Mouse (Mus musculus): ENCODE measurements around the gene Gga1. TPM values are rescaled to one million over a fixed set of nuclear protein-coding genes. Genes with fewer than 3 reads are reported as not detected.

The Gga1 gene
- polyA plus RNA-seq, 1 experiment: 25.8 TPM

- no peak overlapping the region for H3K4me3 ChIP-seq (ENCODE audit: low read depth, low read length)
- no peaks in the 10 kb centered on the region for H3K27me3 ChIP-seq (ENCODE audit: control insufficient read depth, insufficient read depth, low read length, poor library complexity, severe bottlenecking)
- H3K9me3 ChIP-seq (replicated peaks; ENCODE audit: control insufficient read depth, insufficient read depth, low read length, poor library complexity, severe bottlenecking): no peaks in the 10 kb centered on the region
- H3K27ac ChIP-seq (ENCODE audit: insufficient read depth, low read length): no peak overlapping the region
- no peak for TF ChIP-seq POLR2A (IDR thresholded peaks at IDR 0.05; ENCODE audit: insufficient read depth, low read length)
- peak; percentile 89 for TF ChIP-seq CTCF (IDR thresholded peaks at IDR 0.05; ENCODE audit: low read depth, low read length)
- TF ChIP-seq EP300 (IDR thresholded peaks at IDR 0.05; ENCODE audit: insufficient read depth, low read depth, low read length): no peak
- H3K4me1 ChIP-seq (ENCODE audit: control insufficient read depth, insufficient read depth, low read length): peaks cover 10% of the 10 kb centered on the region
- H3K9ac ChIP-seq (ENCODE audit: low read depth, poor library complexity, severe bottlenecking): no peak overlapping the region
- no peaks in the 10 kb centered on the region for H3K36me3 ChIP-seq (ENCODE audit: control insufficient read depth, insufficient read depth, low read length, poor library complexity, severe bottlenecking)
Observed at GRCm38 (mm10) chr15:78848467-78848866, 28.5 kb upstream of the Gga1 start.

- TF ChIP-seq CTCF (IDR thresholded peaks at IDR 0.05; ENCODE audit: low read depth, low read length): no peak
- no peak for TF ChIP-seq POLR2A (IDR thresholded peaks at IDR 0.05; ENCODE audit: insufficient read depth, low read length)
- no peak for TF ChIP-seq EP300 (IDR thresholded peaks at IDR 0.05; ENCODE audit: insufficient read depth, low read depth, low read length)
- Histone ChIP-seq H3K36me3 (ENCODE audit: control insufficient read depth, insufficient read depth, low read length, poor library complexity, severe bottlenecking) (no peaks in the 10 kb centered on the region), H3K27me3 (ENCODE audit: control insufficient read depth, insufficient read depth, low read length, poor library complexity, severe bottlenecking) (no peaks in the 10 kb centered on the region), H3K27ac (ENCODE audit: insufficient read depth, low read length) (no peak overlapping the region), H3K4me3 (ENCODE audit: low read depth, low read length) (no peak overlapping the region), H3K9me3 (replicated peaks; ENCODE audit: control insufficient read depth, insufficient read depth, low read length, poor library complexity, severe bottlenecking) (no peaks in the 10 kb centered on the region), H3K9ac (ENCODE audit: low read depth, poor library complexity, severe bottlenecking) (no peak overlapping the region), H3K4me1 (ENCODE audit: control insufficient read depth, insufficient read depth, low read length) (peaks cover 7% of the 10 kb centered on the region)
Observed at GRCm38 (mm10) chr15:78849485-78849884, 27.5 kb upstream of the Gga1 start.

GRCm38 (mm10) chr15:78850059-78850824, 26.7 kb upstream of the Gga1 start:
- Histone ChIP-seq H3K4me1 (ENCODE audit: control insufficient read depth, insufficient read depth, low read length) (peaks cover 7% of the 10 kb centered on the region), H3K27me3 (ENCODE audit: control insufficient read depth, insufficient read depth, low read length, poor library complexity, severe bottlenecking) (no peaks in the 10 kb centered on the region), H3K36me3 (ENCODE audit: control insufficient read depth, insufficient read depth, low read length, poor library complexity, severe bottlenecking) (no peaks in the 10 kb centered on the region), H3K27ac (ENCODE audit: insufficient read depth, low read length) (no peak overlapping the region), H3K9me3 (replicated peaks; ENCODE audit: control insufficient read depth, insufficient read depth, low read length, poor library complexity, severe bottlenecking) (no peaks in the 10 kb centered on the region), H3K9ac (ENCODE audit: low read depth, poor library complexity, severe bottlenecking) (no peak overlapping the region), H3K4me3 (ENCODE audit: low read depth, low read length) (no peak overlapping the region)
- TF ChIP-seq CTCF (IDR thresholded peaks at IDR 0.05; ENCODE audit: low read depth, low read length): no peak
- TF ChIP-seq EP300 (IDR thresholded peaks at IDR 0.05; ENCODE audit: insufficient read depth, low read depth, low read length): no peak
- no peak for TF ChIP-seq POLR2A (IDR thresholded peaks at IDR 0.05; ENCODE audit: insufficient read depth, low read length)

GRCm38 (mm10) chr15:78850944-78851343, 26.0 kb upstream of the Gga1 start:
- no peak overlapping the region for H3K9ac ChIP-seq (ENCODE audit: low read depth, poor library complexity, severe bottlenecking)
- H3K27me3 ChIP-seq (ENCODE audit: control insufficient read depth, insufficient read depth, low read length, poor library complexity, severe bottlenecking): no peaks in the 10 kb centered on the region
- H3K4me1 ChIP-seq (ENCODE audit: control insufficient read depth, insufficient read depth, low read length): peaks cover 7% of the 10 kb centered on the region
- no peaks in the 10 kb centered on the region for H3K36me3 ChIP-seq (ENCODE audit: control insufficient read depth, insufficient read depth, low read length, poor library complexity, severe bottlenecking)
- no peaks in the 10 kb centered on the region for H3K9me3 ChIP-seq (replicated peaks; ENCODE audit: control insufficient read depth, insufficient read depth, low read length, poor library complexity, severe bottlenecking)
- H3K27ac ChIP-seq (ENCODE audit: insufficient read depth, low read length): no peak overlapping the region
- no peak overlapping the region for H3K4me3 ChIP-seq (ENCODE audit: low read depth, low read length)
- TF ChIP-seq EP300 (IDR thresholded peaks at IDR 0.05; ENCODE audit: insufficient read depth, low read depth, low read length) (no peak), CTCF (IDR thresholded peaks at IDR 0.05; ENCODE audit: low read depth, low read length) (no peak), POLR2A (IDR thresholded peaks at IDR 0.05; ENCODE audit: insufficient read depth, low read length) (no peak)

- no peak overlapping the region for H3K4me3 ChIP-seq (ENCODE audit: low read depth, low read length)
- H3K27ac ChIP-seq (ENCODE audit: insufficient read depth, low read length): no peak overlapping the region
- no peaks in the 10 kb centered on the region for H3K27me3 ChIP-seq (ENCODE audit: control insufficient read depth, insufficient read depth, low read length, poor library complexity, severe bottlenecking)
- H3K4me1 ChIP-seq (ENCODE audit: control insufficient read depth, insufficient read depth, low read length): peaks cover 4% of the 10 kb centered on the region
- H3K36me3 ChIP-seq (ENCODE audit: control insufficient read depth, insufficient read depth, low read length, poor library complexity, severe bottlenecking): no peaks in the 10 kb centered on the region
- TF ChIP-seq EP300 (IDR thresholded peaks at IDR 0.05; ENCODE audit: insufficient read depth, low read depth, low read length) (0 out of 2 replicates have a peak, but pooled peaks have one; percentile 52), CTCF (IDR thresholded peaks at IDR 0.05; ENCODE audit: low read depth, low read length) (peak; percentile 90), POLR2A (IDR thresholded peaks at IDR 0.05; ENCODE audit: insufficient read depth, low read length) (no peak)
- no peak overlapping the region for H3K9ac ChIP-seq (ENCODE audit: low read depth, poor library complexity, severe bottlenecking)
- no peaks in the 10 kb centered on the region for H3K9me3 ChIP-seq (replicated peaks; ENCODE audit: control insufficient read depth, insufficient read depth, low read length, poor library complexity, severe bottlenecking)
Observed at GRCm38 (mm10) chr15:78851505-78852153, 25.4 kb upstream of the Gga1 start.

All from ES-Bruce4 (cell line).